Mouse (Mus musculus) lung, embryonic 15.5 days (tissue): ENCODE measurements around the gene Ntsr2. TPM values are rescaled to one million over a fixed set of nuclear protein-coding genes. Genes with fewer than 3 reads are reported as not detected.

Experiments
- ATAC-seq: fragments of 200-750 bp; cut with Nextera tagmentation; 2 replicates; pipeline ENCODE4 v1.8.0; 2017; ENCODE audit warnings: moderate number of reproducible peaks, borderline replicate concordance; ENCODE audit not compliant: low FRiP score, low TSS enrichment; ENCODE audit errors: extremely low read depth
- H3K27ac ChIP-seq: fragments of 300-500 bp; sonication (generic); 2 replicates; pipeline ENCODE4 v1.5.1; 2015; ENCODE audit warnings: moderate library complexity, mild to moderate bottlenecking, inconsistent platforms
- H3K27me3 ChIP-seq: fragments of 300-500 bp; sonication (generic); 2 replicates; pipeline ENCODE4 v1.6.1; 2015; ENCODE audit warnings: inconsistent platforms
- H3K36me3 ChIP-seq: fragments of 300-500 bp; sonication (generic); 2 replicates; pipeline ENCODE4 v1.6.1; 2015; ENCODE audit warnings: inconsistent platforms
- H3K4me1 ChIP-seq: fragments of 300-500 bp; sonication (generic); 2 replicates; pipeline ENCODE4 v1.6.1; 2015; ENCODE audit warnings: inconsistent platforms
- H3K4me2 ChIP-seq: fragments of 300-500 bp; sonication (generic); 2 replicates; pipeline ENCODE4 v1.6.1; 2015; ENCODE audit warnings: inconsistent platforms, mild to moderate bottlenecking, moderate library complexity
- H3K4me3 ChIP-seq: fragments of 300-500 bp; sonication (generic); 2 replicates; pipeline ENCODE4 v1.5.1; 2015; ENCODE audit warnings: mild to moderate bottlenecking, inconsistent platforms
- H3K9ac ChIP-seq: fragments of 300-500 bp; sonication (generic); 2 replicates; pipeline ENCODE4 v1.6.1; 2015; ENCODE audit warnings: inconsistent platforms
- H3K9me3 ChIP-seq: fragments of 300-500 bp; sonication (generic); 2 replicates; pipeline ENCODE4 v1.6.1; 2016; ENCODE audit warnings: inconsistent platforms
- WGBS: fragments of 180-500 bp; shearing (Covaris S2); methylation state at CpG from one replicate; pipeline ENCODE4 v1.1.7; 2015; 5-methylcytosine and 5-hydroxymethylcytosine counted together
- polyA plus RNA-seq: library from polyadenylated mRNA; unstranded; fragments of >200 nt; fragmentation: Nextera tagmentation; extraction: Ambion mirVana; gene quantifications from 2 replicates; pipeline ENCODE4 v1.2.1, GENCODE M21; 2015

The Ntsr2 gene
- polyA plus RNA-seq, 1 experiment from 2014 or later = not detected

DNA sequence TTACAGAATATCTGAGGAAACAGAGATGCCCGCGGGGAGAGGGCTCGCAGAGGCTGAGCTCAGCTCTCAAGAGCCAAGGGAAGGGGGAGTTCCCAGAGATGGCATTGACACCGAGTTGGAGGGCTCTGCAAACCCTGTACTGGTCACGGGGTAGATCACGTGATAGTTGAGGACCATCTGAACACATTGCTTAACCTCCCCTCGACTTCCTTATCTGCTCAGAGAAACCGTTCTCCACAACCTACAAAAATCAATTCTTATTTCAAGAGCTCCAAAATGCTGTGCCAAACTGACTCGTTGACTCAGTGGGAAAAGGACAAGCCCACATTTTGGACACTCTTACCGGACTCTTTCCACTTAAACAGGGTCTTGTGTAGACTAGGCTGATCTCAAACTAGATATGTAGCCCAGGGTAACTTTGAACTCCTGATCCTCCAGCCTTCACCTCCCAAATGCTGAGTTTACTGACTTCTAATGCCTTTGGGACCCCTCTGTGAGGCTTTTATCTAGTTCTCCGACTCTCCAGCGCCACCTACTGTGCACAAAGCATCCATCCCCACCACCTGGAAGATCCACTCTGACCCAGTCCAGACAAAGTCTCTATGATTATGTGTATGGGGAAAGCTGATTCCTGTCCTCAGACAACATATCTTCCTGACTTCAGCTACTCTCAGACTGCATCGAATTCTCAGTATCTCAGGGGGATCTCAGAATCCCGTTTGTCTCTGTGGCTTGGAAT is 18.9 kb upstream of the Ntsr2 start:
- no peak for ATAC-seq
- WGBS = 44% methylated on average over 14 of the region's 14 CpGs
- Histone ChIP-seq H3K9ac (no peak overlapping the region), H3K4me2 (no peak overlapping the region), H3K36me3 (no peaks in the 10 kb centered on the region), H3K4me1 (no peaks in the 10 kb centered on the region), H3K27ac (no peak overlapping the region), H3K27me3 (no peaks in the 10 kb centered on the region), H3K9me3 (no peaks in the 10 kb centered on the region), H3K4me3 (no peak overlapping the region)

DNA sequence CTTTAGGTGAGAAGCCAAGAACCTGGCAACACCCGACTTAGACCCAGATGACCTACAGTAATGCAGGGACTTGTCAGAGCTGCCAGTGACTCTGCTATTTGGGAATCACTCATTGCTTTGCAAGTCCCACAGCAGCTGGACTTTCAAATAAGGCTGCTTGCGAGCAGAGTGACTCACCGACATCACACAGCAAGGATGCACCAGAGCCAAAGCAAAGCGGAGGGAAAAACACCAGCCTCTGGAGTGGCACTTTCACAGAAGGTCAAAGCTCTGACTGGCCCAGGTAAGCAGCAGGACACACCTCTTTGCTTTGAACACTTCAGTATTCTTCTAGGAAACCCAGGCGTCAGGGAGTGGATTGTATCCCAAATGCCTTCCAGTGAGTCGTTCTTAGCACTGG is 17.4 kb upstream of the Ntsr2 start:
- ATAC-seq = no peak
- Histone ChIP-seq H3K27ac (no peak overlapping the region), H3K4me1 (no peaks in the 10 kb centered on the region), H3K27me3 (no peaks in the 10 kb centered on the region), H3K9me3 (no peaks in the 10 kb centered on the region), H3K4me3 (no peak overlapping the region), H3K4me2 (no peak overlapping the region), H3K36me3 (no peaks in the 10 kb centered on the region), H3K9ac (no peak overlapping the region)
- 63% methylated on average over 6 of the region's 6 CpGs for WGBS

DNA sequence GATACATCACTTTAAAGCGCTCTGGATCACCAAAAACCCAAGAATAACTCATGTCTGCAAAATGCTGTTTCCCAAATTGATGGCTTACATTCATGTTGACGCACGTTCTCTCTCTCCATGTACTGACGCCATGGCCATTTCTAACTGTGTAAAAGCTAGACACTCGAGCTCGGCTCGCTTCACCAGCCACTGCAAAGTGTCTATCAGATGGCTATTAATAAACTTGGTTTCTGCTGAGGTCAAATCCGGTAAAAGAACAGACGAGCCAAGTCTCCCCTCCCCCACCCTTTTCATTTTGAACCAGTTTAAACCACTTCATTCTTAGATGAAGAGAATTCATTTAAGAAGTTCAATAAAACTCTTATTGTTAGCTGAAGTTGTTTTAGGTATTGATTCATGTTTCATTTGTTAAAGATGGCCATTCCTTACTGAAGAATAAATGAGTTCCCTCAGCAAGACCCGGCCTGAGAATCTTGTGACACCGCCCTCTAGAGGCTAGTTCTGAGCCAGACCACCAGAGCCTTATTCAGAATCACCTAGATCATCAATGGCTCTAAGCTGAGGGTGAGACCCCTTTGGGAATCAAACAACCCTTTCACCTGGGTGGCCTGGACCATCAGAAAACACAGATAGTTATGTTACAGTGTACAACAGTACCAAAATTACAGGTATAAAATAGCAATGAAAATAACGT is 14.0 kb upstream of the Ntsr2 start:
- H3K4me2 ChIP-seq = no peak overlapping the region
- H3K27me3 ChIP-seq = no peaks in the 10 kb centered on the region
- WGBS = 60% methylated on average over 12 of the region's 12 CpGs
- H3K9me3 ChIP-seq = no peaks in the 10 kb centered on the region
- no peaks in the 10 kb centered on the region for H3K36me3 ChIP-seq
- H3K4me1 ChIP-seq = no peaks in the 10 kb centered on the region
- no peak overlapping the region for H3K4me3 ChIP-seq
- no peak overlapping the region for H3K27ac ChIP-seq
- ATAC-seq = no peak
- H3K9ac ChIP-seq = no peak overlapping the region

DNA sequence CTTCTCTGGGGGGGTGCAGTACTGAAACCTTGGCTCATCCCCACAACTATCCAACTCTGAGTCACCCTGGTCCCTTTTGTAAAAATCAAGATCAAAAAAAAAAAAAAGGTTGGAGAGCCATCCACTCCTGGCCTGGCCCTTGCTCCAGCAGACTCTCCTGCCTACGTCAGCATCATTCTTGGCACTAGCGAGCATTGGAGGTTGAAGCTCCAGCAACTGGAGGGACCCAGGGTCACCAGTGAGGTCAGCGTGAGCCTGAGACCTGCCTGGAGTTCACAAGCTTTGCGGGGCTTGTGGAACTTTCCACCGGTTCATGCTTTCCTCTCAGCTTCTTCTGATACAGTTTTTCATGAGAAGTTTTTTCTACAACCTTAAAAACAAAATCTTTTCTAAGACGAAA is 13.1 kb upstream of the Ntsr2 start:
- no peak overlapping the region for H3K4me3 ChIP-seq
- no peak overlapping the region for H3K27ac ChIP-seq
- H3K9me3 ChIP-seq = no peaks in the 10 kb centered on the region
- no peak for ATAC-seq
- H3K36me3 ChIP-seq = no peaks in the 10 kb centered on the region
- no peaks in the 10 kb centered on the region for H3K27me3 ChIP-seq
- WGBS = 77% methylated on average over 6 of the region's 6 CpGs
- H3K4me1 ChIP-seq = no peaks in the 10 kb centered on the region
- H3K9ac ChIP-seq = no peak overlapping the region
- no peak overlapping the region for H3K4me2 ChIP-seq

DNA sequence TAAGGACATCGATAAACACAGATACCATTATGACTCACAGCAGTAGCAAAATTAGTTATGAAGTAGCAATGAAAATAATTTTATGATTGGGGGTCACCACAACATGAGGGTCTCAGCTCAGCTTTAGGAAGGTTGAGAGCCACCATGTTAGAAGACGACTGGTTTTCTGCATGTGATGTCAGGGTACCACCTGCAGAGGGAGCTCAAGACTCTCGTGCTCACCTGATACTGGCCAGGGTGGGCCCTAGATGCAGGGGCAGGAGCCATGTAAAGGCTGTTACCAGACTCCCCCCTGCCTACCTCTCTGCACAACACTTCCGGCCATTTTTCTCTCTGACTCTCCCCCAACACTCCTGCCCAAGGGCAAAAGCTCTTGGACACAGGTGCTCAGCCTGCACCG is 11.2 kb upstream of the Ntsr2 start:
- no peak overlapping the region for H3K27ac ChIP-seq
- 64% methylated on average over 5 of the region's 5 CpGs for WGBS
- H3K4me3 ChIP-seq = no peak overlapping the region
- H3K9ac ChIP-seq = no peak overlapping the region
- no peaks in the 10 kb centered on the region for H3K36me3 ChIP-seq
- no peaks in the 10 kb centered on the region for H3K4me1 ChIP-seq
- no peak for ATAC-seq
- no peaks in the 10 kb centered on the region for H3K27me3 ChIP-seq
- H3K9me3 ChIP-seq = no peaks in the 10 kb centered on the region
- no peak overlapping the region for H3K4me2 ChIP-seq

DNA sequence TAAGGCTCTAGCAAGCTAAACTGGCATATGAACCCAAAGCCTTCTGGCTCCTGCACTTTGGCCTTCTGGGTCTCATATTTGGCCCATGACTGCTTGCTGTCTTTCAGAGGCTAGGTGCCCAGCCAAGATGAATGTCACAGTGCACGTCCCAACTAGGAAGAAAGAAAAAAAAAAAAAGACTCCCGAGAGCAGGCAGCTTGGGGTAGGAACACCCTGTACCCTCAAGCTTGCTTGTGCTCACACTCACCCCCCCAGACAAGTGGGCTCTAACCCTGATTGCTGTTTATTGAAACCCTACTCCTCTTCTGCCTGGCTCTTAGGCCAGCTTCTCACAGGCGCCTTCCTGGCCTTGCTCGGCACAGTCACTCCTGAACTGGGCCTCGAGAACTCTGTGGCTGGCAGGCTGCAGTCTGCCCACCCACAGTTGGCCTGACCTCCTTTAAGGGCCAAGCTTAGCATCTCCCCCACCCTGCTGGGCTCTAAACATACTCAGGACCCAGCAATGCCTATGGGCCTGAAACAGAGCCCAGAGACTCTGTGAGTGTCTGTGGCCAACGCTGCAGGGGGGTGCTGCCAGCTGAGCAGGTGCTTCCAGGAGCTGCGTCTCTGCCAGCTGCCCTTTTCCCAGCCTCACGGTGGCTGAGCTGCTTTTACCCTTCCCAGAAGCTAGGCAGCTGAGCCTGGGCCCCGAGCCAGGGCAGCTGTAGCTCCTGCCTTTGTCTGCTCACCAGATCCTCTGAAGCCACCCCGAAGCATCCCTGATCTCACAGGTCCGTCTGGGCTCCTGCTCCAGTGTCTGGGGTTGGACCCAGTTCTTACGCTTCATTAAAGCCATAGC is 9.5 kb upstream of the Ntsr2 start:
- Histone ChIP-seq H3K4me3 (no peak overlapping the region), H3K27ac (no peak overlapping the region), H3K9me3 (no peaks in the 10 kb centered on the region), H3K4me1 (no peaks in the 10 kb centered on the region), H3K36me3 (no peaks in the 10 kb centered on the region), H3K4me2 (no peak overlapping the region), H3K9ac (no peak overlapping the region), H3K27me3 (no peaks in the 10 kb centered on the region)
- 47% methylated on average over 12 of the region's 12 CpGs for WGBS
- peak; percentile 25; the same call in 1 of the 2 replicates for ATAC-seq

DNA sequence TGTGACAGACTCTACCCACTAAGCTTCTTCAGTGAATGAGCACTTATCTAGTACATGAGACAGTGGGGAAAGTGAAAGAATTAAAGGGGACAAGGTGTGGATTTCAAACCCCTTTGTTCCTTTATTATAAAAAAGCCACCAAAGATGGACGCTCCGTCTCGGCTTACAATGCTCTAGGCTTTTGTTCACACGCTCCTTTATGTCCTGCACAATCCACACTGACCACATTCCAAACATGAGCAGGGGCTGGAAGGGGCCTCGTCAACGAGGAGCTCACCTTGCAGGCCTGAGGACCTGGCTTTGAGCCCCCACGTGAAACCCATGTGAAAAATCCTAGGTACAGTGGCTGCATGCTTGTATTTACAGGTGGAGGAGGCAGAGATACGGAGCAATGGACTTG is 8.5 kb upstream of the Ntsr2 start:
- 50% methylated on average over 8 of the region's 8 CpGs for WGBS
- no peak overlapping the region for H3K27ac ChIP-seq

DNA sequence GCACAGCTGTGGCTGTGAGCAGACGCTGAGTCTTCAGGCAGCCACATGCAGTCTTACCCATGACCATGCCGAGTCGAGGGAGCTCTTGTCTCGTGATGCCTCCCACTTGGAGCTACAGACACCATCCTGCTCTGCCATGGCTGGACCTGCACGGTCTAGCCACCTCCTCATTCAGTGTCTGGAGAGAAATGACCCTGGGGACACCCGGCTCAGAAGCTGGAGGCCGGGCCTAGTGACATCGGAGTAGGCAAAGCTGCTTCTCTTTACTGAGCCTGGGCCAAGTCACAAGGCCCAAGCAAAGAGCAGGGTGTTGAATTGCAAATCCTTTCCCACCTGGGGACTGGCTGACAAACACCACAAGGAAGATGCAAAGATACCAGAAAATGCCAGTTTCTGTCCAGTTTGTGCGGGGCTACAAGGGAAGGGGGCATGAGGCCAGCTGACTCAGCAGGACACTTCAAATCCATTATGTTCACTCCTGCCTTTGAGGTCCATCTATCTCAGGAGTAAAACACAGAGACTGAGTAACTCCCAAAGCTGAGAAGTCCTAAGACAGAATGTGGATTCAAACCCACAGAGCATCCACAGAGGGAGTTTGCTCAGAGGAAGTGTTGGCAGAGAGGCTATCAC is 6.3 kb upstream of the Ntsr2 start:
- Histone ChIP-seq H3K36me3 (no peaks in the 10 kb centered on the region), H3K4me3 (no peak overlapping the region), H3K9me3 (no peaks in the 10 kb centered on the region), H3K4me2 (no peak overlapping the region), H3K27me3 (peaks cover 6% of the 10 kb centered on the region; the same call in 1 of the 2 replicates), H3K9ac (no peak overlapping the region), H3K27ac (no peak overlapping the region), H3K4me1 (no peaks in the 10 kb centered on the region)
- ATAC-seq = no peak
- 43% methylated on average over 9 of the region's 9 CpGs for WGBS

More for the DNA sequence above, 8.5 kb upstream of the Ntsr2 start:
- H3K9me3 ChIP-seq = no peaks in the 10 kb centered on the region
- H3K4me1 ChIP-seq = no peaks in the 10 kb centered on the region
- H3K9ac ChIP-seq = no peak overlapping the region
- H3K27me3 ChIP-seq = no peaks in the 10 kb centered on the region
- no peak for ATAC-seq
- H3K36me3 ChIP-seq = no peaks in the 10 kb centered on the region
- H3K4me3 ChIP-seq = no peak overlapping the region
- no peak overlapping the region for H3K4me2 ChIP-seq

DNA sequence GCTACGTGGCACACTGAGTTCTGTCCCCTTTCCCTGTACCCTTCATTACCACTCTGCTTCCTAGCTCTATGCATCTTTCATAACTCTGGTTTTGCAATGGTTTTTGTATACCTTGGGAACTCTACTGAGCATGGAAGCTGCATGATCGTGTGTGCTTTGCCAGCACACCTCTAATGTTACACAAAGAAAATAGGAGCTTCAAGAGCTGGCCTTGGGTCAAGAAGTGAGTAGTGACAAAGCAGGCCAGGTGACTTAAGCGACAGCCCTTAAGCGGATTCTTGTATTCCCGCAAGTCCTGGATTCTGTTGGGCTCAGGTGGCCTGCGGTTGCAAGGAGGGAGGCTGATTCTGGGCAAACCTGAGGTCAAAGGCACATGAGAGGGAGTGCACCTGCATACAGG is 4.9 kb upstream of the Ntsr2 start:
- H3K9ac ChIP-seq = no peak overlapping the region
- H3K4me2 ChIP-seq = no peak overlapping the region
- no peak for ATAC-seq
- H3K4me3 ChIP-seq = no peak overlapping the region
- no peaks in the 10 kb centered on the region for H3K36me3 ChIP-seq
- peaks cover under 1% of the 10 kb centered on the region for H3K4me1 ChIP-seq
- 76% methylated on average over 6 of the region's 6 CpGs for WGBS
- no peaks in the 10 kb centered on the region for H3K9me3 ChIP-seq
- H3K27me3 ChIP-seq = peaks cover 14% of the 10 kb centered on the region
- no peak overlapping the region for H3K27ac ChIP-seq

DNA sequence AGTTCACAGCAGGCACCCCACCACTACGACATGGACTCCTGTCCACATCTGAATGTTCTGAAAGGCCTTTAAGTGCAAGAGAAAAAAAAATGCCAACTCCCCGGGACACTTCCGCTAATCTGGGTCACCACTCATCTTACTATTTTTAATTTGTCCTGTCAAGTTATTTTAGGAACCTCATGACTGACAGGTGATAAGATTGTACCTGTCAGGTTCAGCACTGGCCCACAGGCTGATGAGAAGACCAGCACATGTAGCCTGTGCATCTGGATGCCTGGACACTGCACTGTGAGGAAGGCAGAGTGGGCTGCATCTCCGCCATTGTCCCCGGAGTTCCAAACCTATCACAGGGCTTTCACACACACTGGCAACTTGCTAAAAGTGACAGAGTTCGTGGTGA is 3.4 kb upstream of the Ntsr2 start:
- Histone ChIP-seq H3K4me2 (no peak overlapping the region), H3K4me1 (peaks cover 8% of the 10 kb centered on the region), H3K27ac (no peak overlapping the region), H3K9me3 (no peaks in the 10 kb centered on the region), H3K9ac (no peak overlapping the region), H3K27me3 (peaks cover 29% of the 10 kb centered on the region), H3K4me3 (no peak overlapping the region), H3K36me3 (no peaks in the 10 kb centered on the region)
- WGBS = 72% methylated on average over 6 of the region's 6 CpGs
- ATAC-seq = no peak

DNA sequence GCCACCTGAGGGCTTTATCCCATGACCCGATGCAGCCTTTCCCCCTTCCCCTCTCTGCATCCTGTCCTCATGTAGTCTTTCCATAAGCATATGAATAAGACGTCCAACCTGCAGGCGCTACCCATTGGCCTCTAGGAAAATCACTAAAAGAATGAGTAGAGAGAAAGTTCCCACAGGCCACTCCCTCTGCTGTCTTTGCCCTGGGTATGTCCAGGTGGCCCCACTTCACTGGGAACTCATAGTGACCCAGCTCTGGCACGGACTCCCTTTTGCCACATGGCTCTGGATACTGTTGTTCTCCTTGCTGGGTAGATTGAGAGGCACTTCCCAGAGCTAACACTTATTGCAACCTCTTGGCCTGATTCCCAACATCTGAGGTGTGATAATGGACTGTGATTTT is 2.4 kb downstream of the Ntsr2 start:
- peaks cover 8% of the 10 kb centered on the region for H3K4me1 ChIP-seq
- H3K27me3 ChIP-seq = peaks cover 41% of the 10 kb centered on the region
- no peak overlapping the region for H3K9ac ChIP-seq
- H3K36me3 ChIP-seq = no peaks in the 10 kb centered on the region
- ATAC-seq = no peak
- WGBS = 75% methylated on average over 4 of the region's 4 CpGs
- no peak overlapping the region for H3K27ac ChIP-seq
- H3K4me2 ChIP-seq = no peak overlapping the region
- H3K9me3 ChIP-seq = no peaks in the 10 kb centered on the region
- H3K4me3 ChIP-seq = no peak overlapping the region
